Mouse (Mus musculus) heart, embryonic 15.5 days (tissue): Measurements from ENCODE around the gene Ksr1. TPM values are rescaled to one million over a fixed set of nuclear protein-coding genes. Genes with fewer than 3 reads are reported as not detected.
A peak's percentile ranks its signal among the peaks of the same experiment; 100 is the strongest.

Experiments used
- ATAC-seq: fragments of 200-750 bp; cut with Nextera tagmentation; replicated peaks from 2 replicates; pipeline ENCODE4 v1.8.0; 2017; ENCODE audit warnings: low read depth, moderate TSS enrichment; ENCODE audit not compliant: insufficient number of reproducible peaks, insufficient read depth, low FRiP score
- H3K27ac ChIP-seq: fragments of 300-500 bp; sonication (generic); 2 replicates; pipeline ENCODE4 v1.5.1; 2015; ENCODE audit warnings: mild to moderate bottlenecking, inconsistent platforms
- H3K27me3 ChIP-seq: fragments of 300-500 bp; sonication (generic); 2 replicates; pipeline ENCODE4 v1.6.1; 2015; ENCODE audit warnings: inconsistent platforms
- H3K36me3 ChIP-seq: fragments of 300-500 bp; sonication (generic); 2 replicates; pipeline ENCODE4 v1.6.1; 2015; ENCODE audit warnings: mild to moderate bottlenecking, inconsistent platforms
- H3K4me1 ChIP-seq: fragments of 300-500 bp; sonication (generic); replicated peaks from 2 replicates; pipeline ENCODE4 v1.6.1; 2015; ENCODE audit warnings: inconsistent platforms
- H3K4me2 ChIP-seq: fragments of 300-500 bp; sonication (generic); 2 replicates; pipeline ENCODE4 v1.6.1; 2015; ENCODE audit warnings: inconsistent platforms, mild to moderate bottlenecking, moderate library complexity
- H3K4me3 ChIP-seq: fragments of 300-500 bp; sonication (generic); 2 replicates; pipeline ENCODE4 v1.5.1; 2015; ENCODE audit warnings: mild to moderate bottlenecking, inconsistent platforms
- H3K9ac ChIP-seq: fragments of 300-500 bp; sonication (generic); 2 replicates; pipeline ENCODE4 v1.6.1; 2015; ENCODE audit warnings: mild to moderate bottlenecking, inconsistent platforms
- H3K9me3 ChIP-seq: fragments of 300-500 bp; sonication (generic); replicated peaks from 2 replicates; pipeline ENCODE4 v1.6.1; 2016; ENCODE audit warnings: inconsistent platforms
- WGBS: fragments of 180-500 bp; shearing (Covaris S2); methylation state at CpG from one replicate; pipeline ENCODE4 v1.1.7; 2015; ENCODE audit warnings: mixed read lengths; 5-methylcytosine and 5-hydroxymethylcytosine counted together
- polyA plus RNA-seq: library from polyadenylated mRNA; unstranded; fragments of >200 nt; fragmentation: Nextera tagmentation; extraction: Ambion mirVana; gene quantifications from 2 replicates; pipeline ENCODE4 v1.2.1, GENCODE M21; 2015

Gene Ksr1
- polyA plus RNA-seq, 1 experiment from 2014 or later: 3.2 TPM

DNA sequence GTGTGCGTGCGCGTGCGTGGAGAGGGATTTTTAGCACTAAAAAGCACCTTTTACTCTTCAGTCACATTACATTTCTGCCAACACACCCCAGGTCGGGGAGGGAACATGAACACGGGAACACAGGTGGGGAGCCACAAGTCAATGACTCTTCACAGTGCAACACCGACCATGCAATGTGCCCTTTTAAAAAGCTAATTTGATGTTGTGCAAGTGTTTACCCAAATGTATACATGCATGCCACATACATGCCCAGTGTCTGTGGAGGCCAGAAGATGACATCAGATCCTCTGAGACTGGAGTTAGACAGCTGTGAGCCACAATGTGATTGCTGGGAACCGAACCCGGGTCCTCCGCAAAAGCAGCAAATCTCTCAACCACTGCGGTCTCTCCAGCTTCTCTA is 42.1 kb downstream of the Ksr1 start:
- Histone ChIP-seq H3K9me3 (no peaks in the 10 kb centered on the region), H3K27me3 (no peaks in the 10 kb centered on the region), H3K27ac (no peak overlapping the region), H3K4me3 (no peak overlapping the region), H3K36me3 (no peaks in the 10 kb centered on the region), H3K9ac (no peak overlapping the region), H3K4me2 (no peak overlapping the region), H3K4me1 (peaks cover 34% of the 10 kb centered on the region)
- WGBS: 93% methylated on average over 11 of the region's 11 CpGs
- no peak for ATAC-seq

DNA sequence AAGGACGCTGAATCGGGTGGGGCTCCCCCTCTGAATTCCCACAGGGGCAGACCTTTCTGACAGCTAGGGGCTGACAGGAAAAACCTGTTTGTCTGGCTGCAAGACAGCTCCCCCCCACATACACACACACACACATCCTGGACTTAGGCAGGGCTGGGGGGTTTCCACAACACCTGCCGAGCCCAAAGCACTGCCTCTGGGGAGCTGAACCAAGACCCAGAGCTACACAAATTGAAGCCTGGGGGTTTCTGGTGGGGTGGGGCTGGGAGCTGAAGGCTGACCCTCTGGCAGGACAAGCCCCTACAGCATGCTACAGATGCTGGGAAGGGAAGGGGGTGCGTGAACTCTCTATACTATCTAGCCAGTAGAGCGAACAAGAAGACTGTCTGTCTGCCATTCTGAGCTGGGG is 42.7 kb downstream of the Ksr1 start:
- ATAC-seq: no peak
- no peak overlapping the region for H3K4me3 ChIP-seq
- H3K4me2 ChIP-seq: no peak overlapping the region
- no peak overlapping the region for H3K9ac ChIP-seq
- H3K27ac ChIP-seq: no peak overlapping the region
- no peaks in the 10 kb centered on the region for H3K36me3 ChIP-seq
- no peaks in the 10 kb centered on the region for H3K9me3 ChIP-seq
- WGBS: 62% methylated on average over 5 of the region's 5 CpGs
- no peaks in the 10 kb centered on the region for H3K27me3 ChIP-seq
- peaks cover 40% of the 10 kb centered on the region for H3K4me1 ChIP-seq

DNA sequence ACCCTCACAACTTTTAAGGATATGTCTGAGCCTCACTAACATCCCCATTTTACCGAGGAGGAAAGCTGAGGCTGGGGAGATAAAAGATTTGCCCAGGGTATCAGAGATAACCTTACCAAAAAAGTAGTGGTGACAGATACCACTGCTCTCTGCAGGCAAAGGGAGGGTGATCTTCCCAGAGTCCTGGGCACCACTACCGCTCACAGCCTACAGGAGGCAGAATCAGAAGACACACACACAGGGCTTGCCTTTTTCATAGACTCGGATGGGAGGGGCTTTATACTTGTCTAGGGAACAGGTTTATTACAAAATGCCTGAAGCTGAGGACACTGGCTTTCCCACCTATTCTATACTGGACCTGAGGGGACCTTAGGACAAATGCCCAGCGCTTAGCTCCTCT is 43.9 kb downstream of the Ksr1 start:
- Histone ChIP-seq H3K27me3 (no peaks in the 10 kb centered on the region), H3K4me2 (no peak overlapping the region), H3K27ac (no peak overlapping the region), H3K4me1 (peaks cover 37% of the 10 kb centered on the region), H3K9me3 (no peaks in the 10 kb centered on the region), H3K36me3 (no peaks in the 10 kb centered on the region), H3K4me3 (no peak overlapping the region), H3K9ac (no peak overlapping the region)
- 68% methylated on average over 4 of the region's 4 CpGs for WGBS
- no peak for ATAC-seq

DNA sequence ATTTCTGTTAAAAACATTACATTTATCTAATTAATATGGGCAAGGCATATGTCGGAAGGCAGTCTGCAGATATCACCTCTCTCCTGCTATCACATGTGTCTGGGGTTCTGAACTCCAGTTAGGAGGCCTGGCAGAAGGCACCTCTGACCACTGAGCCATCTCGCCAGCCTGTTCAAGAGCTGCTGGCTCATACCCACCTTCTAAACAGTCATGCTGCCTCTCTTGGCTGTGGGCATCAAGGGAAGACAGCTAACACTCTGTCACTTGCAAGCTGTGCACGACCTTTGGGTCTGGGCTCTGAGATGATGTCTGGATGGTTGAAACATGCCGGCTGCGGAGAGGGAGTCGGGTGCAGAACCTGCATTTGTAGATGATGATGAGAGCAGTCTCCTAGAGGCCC is 44.6 kb downstream of the Ksr1 start:
- Histone ChIP-seq H3K9ac (no peak overlapping the region), H3K4me3 (no peak overlapping the region), H3K9me3 (no peaks in the 10 kb centered on the region), H3K27ac (no peak overlapping the region), H3K4me1 (peaks cover 39% of the 10 kb centered on the region), H3K36me3 (no peaks in the 10 kb centered on the region), H3K27me3 (no peaks in the 10 kb centered on the region), H3K4me2 (no peak overlapping the region)
- WGBS: 91% methylated on average over 6 of the region's 6 CpGs
- no peak for ATAC-seq

DNA sequence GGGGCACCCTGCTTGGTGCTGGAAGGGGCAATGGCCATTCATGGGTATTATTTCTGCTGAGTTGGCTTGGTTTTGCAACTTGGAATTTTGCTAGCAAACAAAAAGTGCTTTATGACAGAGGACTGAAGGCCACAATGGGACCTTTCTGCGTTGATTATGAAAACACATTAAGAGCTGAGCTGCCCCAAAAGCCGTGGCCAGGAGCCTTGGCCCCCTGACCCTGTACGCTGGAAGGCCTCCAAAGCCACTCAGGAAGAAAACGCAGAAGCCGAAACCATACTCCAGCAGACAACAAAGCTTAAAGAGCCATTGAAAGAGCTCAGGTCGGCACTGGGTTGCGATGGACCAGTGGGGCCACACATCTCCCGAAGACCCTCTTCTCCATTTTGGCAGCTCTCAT is 47.2 kb downstream of the Ksr1 start:
- no peak overlapping the region for H3K4me3 ChIP-seq
- H3K9me3 ChIP-seq: no peaks in the 10 kb centered on the region
- H3K4me1 ChIP-seq: peaks cover 55% of the 10 kb centered on the region
- WGBS: 64% methylated on average over 8 of the region's 8 CpGs
- no peak overlapping the region for H3K9ac ChIP-seq
- no peak for ATAC-seq
- no peaks in the 10 kb centered on the region for H3K27me3 ChIP-seq
- H3K27ac ChIP-seq: 0 out of 2 replicates have a peak overlapping the region, but pooled peaks have one; percentile 28
- no peak overlapping the region for H3K4me2 ChIP-seq
- H3K36me3 ChIP-seq: no peaks in the 10 kb centered on the region

DNA sequence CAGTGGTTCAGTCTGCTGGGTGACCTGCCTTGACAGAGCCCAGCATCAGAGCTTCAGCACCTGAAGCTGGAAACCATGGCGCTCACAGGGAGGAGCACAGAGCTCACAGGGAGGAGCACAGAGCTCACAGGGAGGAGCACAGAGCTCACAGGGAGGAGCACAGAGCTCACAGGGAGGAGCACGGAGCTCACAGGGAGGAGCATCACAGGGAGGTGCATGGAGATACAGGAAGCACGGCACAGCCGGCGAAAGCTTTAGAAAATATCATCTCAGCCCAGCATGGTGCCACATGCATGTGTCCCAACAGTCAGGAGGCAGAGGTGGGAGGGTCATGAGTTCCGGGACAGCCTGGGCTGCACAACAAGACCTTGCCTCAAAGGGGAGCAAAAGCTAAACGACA is 48.5 kb downstream of the Ksr1 start:
- Histone ChIP-seq H3K4me2 (no peak overlapping the region), H3K27ac (no peak overlapping the region), H3K4me1 (peaks cover 59% of the 10 kb centered on the region), H3K9me3 (no peaks in the 10 kb centered on the region), H3K9ac (no peak overlapping the region), H3K4me3 (no peak overlapping the region), H3K36me3 (no peaks in the 10 kb centered on the region), H3K27me3 (no peaks in the 10 kb centered on the region)
- ATAC-seq: no peak
- 79% methylated on average over 7 of the region's 7 CpGs for WGBS

DNA sequence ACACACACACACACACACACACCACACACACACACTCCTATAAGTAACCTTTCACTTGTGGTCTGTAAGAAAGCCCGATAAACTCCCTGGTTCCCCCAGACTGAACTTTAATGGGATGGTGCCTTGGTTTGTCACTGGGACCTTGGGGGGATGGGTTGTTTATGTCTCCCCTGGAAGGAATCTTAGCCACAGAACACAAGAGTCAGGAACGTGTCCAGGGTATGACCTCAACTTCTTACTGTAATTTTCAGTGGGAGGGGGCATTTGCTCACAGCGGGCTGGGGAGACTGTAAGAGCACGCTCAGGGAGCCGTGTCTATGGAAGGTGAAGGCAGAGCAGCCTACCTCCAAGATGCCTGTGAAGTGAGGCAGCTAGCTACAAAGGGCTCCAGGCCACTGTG is 49.5 kb downstream of the Ksr1 start:
- Histone ChIP-seq H3K36me3 (no peaks in the 10 kb centered on the region), H3K9ac (no peak overlapping the region), H3K4me2 (no peak overlapping the region), H3K9me3 (no peaks in the 10 kb centered on the region), H3K27ac (peak overlapping the region; percentile 91; the same call in 1 of the 2 replicates), H3K4me3 (no peak overlapping the region), H3K4me1 (peaks cover 65% of the 10 kb centered on the region), H3K27me3 (no peaks in the 10 kb centered on the region)
- ATAC-seq: no peak
- 61% methylated on average over 5 of the region's 5 CpGs for WGBS

DNA sequence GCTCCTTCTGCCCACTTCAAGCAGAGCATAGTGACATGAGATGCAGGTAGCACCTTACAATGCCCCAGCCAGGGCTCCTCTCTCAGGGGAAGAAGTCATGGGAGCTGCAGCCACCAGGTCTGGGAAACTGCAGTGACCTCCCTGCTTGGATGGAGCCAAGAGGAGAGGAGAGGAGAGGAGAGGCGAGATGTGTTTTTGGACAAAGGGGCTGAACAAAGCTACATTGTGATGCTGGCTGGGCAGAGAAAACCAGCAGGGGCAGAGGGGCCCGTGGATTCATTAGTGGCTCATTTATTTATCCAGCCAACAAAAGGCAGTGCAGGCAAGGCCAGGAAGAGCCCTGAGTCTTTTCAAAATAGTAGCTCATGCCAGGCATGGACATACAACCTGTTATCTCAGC is 50.5 kb downstream of the Ksr1 start:
- 31% methylated on average over 2 of the region's 2 CpGs for WGBS
- Histone ChIP-seq H3K9me3 (no peaks in the 10 kb centered on the region), H3K4me1 (peaks cover 65% of the 10 kb centered on the region), H3K36me3 (no peaks in the 10 kb centered on the region), H3K4me2 (no peak overlapping the region), H3K9ac (peak overlapping the region; percentile 5; the same call in 1 of the 2 replicates), H3K27me3 (no peaks in the 10 kb centered on the region), H3K27ac (peak overlapping the region; percentile 91), H3K4me3 (no peak overlapping the region)
- ATAC-seq: no peak

DNA sequence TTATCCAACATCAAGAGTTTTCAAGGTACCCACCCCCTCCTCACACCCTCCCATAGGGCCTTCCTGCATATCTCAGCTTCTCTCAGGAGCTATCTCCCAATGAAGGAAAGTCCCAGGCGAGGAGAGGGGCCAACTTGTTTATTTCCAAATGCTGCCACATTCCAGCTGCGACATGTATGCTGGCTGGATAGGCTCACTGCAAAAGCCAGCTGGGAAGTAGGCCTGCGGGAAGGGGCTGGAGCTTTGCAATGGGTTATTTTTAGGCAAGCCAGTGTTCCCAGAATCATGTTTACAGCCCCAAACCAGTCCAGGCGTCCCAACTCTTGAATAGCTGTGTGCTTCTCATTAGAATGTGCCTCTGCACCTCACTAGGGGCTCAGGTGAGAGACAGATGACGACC is 51.5 kb downstream of the Ksr1 start:
- H3K4me2 ChIP-seq: no peak overlapping the region
- peaks cover 66% of the 10 kb centered on the region for H3K4me1 ChIP-seq
- no peak overlapping the region for H3K4me3 ChIP-seq
- ATAC-seq: peak; percentile 53; the same call in 1 of the 2 replicates
- WGBS: 19% methylated on average over 5 of the region's 5 CpGs
- peak overlapping the region; percentile 91 for H3K27ac ChIP-seq
- H3K27me3 ChIP-seq: no peaks in the 10 kb centered on the region
- H3K9ac ChIP-seq: no peak overlapping the region
- H3K9me3 ChIP-seq: no peaks in the 10 kb centered on the region
- H3K36me3 ChIP-seq: no peaks in the 10 kb centered on the region

DNA sequence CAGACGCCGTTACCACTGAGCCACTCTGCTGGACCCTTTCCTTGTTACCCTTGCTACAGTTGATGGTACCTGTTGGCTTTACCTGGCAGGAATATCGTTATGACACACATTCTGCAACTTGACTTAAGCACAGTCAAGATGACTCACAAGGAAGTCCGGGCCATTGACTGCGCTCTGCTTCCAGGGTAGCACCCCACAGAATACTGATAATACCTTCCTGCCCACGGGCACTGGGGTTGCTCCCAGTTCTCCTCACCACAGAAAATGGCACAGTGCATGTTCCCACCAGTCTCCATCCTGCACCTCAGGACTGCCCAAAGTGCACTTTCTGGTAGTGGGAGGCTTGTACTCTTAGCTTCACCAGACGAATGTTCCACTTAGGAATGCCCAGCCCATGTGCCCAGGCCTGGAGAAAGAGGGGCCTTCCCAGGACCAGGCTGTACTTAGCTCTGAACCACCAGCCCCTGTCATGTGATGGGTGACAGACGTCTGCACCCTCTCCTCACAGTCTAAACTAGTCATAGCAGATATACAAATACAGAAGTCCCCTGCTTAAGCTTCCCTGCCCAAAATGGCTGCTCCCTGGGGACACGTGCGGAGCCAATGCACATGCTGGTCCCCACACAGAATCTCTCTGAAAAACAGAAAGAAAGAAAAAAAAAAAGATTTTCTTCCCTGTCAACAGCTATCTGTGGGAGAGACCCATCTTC is 52.1 kb downstream of the Ksr1 start:
- Histone ChIP-seq H3K36me3 (no peaks in the 10 kb centered on the region), H3K4me1 (peaks cover 67% of the 10 kb centered on the region), H3K9me3 (no peaks in the 10 kb centered on the region), H3K4me2 (no peak overlapping the region), H3K27me3 (no peaks in the 10 kb centered on the region), H3K27ac (peak overlapping the region; percentile 91), H3K4me3 (no peak overlapping the region), H3K9ac (no peak overlapping the region)
- peak; percentile 63; the same call in 1 of the 2 replicates for ATAC-seq
- WGBS: 63% methylated on average over 10 of the region's 10 CpGs

DNA sequence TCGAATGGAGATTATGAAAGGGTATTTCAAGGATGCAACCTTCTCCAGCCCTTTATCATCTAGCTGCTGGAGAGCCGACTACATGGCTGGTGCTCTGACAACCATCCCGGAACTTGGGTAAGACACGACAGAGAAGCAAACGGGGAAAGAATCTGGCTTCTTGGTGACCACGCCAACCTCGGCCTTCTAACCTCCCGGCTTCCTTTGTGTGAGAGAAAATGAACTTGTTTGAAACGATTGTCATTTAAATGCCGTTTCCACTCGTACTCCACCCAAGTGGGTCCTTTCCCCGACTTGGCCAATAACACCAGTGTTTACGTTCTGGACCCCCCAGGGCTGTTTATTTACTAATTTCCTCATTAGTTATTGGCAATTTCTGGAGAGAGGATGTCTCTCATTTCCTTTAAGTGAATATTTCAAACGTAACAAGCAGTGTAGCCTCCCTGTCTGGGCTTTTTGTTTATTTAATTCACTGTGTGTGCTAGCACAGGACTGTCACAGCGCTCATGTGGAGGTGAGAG is 52.8 kb downstream of the Ksr1 start:
- no peaks in the 10 kb centered on the region for H3K9me3 ChIP-seq
- 57% methylated on average over 15 of the region's 15 CpGs for WGBS
- no peaks in the 10 kb centered on the region for H3K36me3 ChIP-seq
- H3K27me3 ChIP-seq: no peaks in the 10 kb centered on the region
- H3K27ac ChIP-seq: peak overlapping the region; percentile 91
- H3K4me1 ChIP-seq: peaks cover 67% of the 10 kb centered on the region
- no peak overlapping the region for H3K9ac ChIP-seq
- H3K4me3 ChIP-seq: no peak overlapping the region
- no peak for ATAC-seq
- no peak overlapping the region for H3K4me2 ChIP-seq

DNA sequence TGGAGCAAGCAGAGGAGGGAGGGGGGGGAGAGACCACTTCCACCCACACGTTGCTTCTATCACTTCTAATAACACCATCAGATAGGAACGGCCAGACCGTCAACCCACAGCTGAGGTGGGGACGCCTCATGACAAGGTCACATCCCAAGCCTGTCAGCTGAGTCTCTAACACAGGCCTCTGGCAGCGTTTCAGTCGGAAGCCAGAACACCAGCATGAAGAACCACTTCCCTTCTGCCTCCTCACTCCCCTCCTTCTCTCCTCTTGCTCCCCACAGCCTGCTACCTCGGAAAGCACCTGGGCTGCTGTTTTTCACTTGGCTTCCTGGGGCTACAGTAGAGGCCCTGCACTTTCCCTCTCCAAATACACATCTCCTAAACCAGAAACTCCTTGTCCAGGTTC is 53.4 kb downstream of the Ksr1 start:
- H3K4me2 ChIP-seq: no peak overlapping the region
- H3K9ac ChIP-seq: no peak overlapping the region
- no peaks in the 10 kb centered on the region for H3K9me3 ChIP-seq
- no peaks in the 10 kb centered on the region for H3K36me3 ChIP-seq
- ATAC-seq: 0 out of 2 replicates have a peak, but pooled peaks have one; percentile 20
- peak overlapping the region; percentile 91 for H3K27ac ChIP-seq
- peaks cover 66% of the 10 kb centered on the region for H3K4me1 ChIP-seq
- H3K4me3 ChIP-seq: no peak overlapping the region
- WGBS: 28% methylated on average over 7 of the region's 7 CpGs
- no peaks in the 10 kb centered on the region for H3K27me3 ChIP-seq
